Mouse (Mus musculus) midbrain, embryonic 10.5 days (tissue): ENCODE data around the gene Ap2b1. TPM values are rescaled to one million over a fixed set of nuclear protein-coding genes. Genes with fewer than 3 reads are reported as not detected.
"Not testable (repeated sequence)": the region's sequence is repeated elsewhere in the genome, so short reads cannot be mapped to it uniquely, and the experiment has no call there.

Experiments
- DNase-seq: peaks from one replicate; pipeline ENCODE4 v3.0.0-alpha.2; 2017; ENCODE audit warnings: low spot score
- H3K27ac ChIP-seq: fragments of 300-500 bp; sonication (generic); replicated peaks from 2 replicates; pipeline ENCODE4 v1.5.1; 2016; ENCODE audit warnings: mild to moderate bottlenecking
- H3K27me3 ChIP-seq: fragments of 300-500 bp; sonication (generic); 2 replicates; pipeline ENCODE4 v1.6.1; 2016; ENCODE audit warnings: low read depth, mild to moderate bottlenecking; ENCODE audit not compliant: poor library complexity, severe bottlenecking
- H3K36me3 ChIP-seq: fragments of 300-500 bp; sonication (generic); 2 replicates; pipeline ENCODE4 v1.6.1; 2016; ENCODE audit warnings: mild to moderate bottlenecking, moderate library complexity
- H3K4me1 ChIP-seq: fragments of 300-500 bp; sonication (generic); 2 replicates; pipeline ENCODE4 v1.6.1; 2016
- H3K4me3 ChIP-seq: fragments of 300-500 bp; sonication (generic); 2 replicates; pipeline ENCODE4 v1.5.1; 2016; ENCODE audit warnings: mild to moderate bottlenecking, moderate library complexity
- H3K9me3 ChIP-seq: fragments of 300-500 bp; sonication (generic); replicated peaks from 2 replicates; pipeline ENCODE4 v1.6.1; 2016; ENCODE audit warnings: mild to moderate bottlenecking
- WGBS: fragments of 180-500 bp; shearing (Covaris S2); methylation state at CpG from one replicate; pipeline ENCODE4 v1.1.7; 2016; 5-methylcytosine and 5-hydroxymethylcytosine counted together
- polyA plus RNA-seq: library from polyadenylated mRNA; unstranded; fragments of >200 nt; fragmentation: Nextera tagmentation; extraction: Ambion mirVana; gene quantifications from 2 replicates; pipeline ENCODE4 v1.2.1, GENCODE M21; 2016

Ap2b1 gene
- polyA plus RNA-seq, 1 experiment from 2014 or later, result 73.5 TPM

- peaks cover 32% of the 10 kb centered on the region for H3K4me1 ChIP-seq
- H3K4me3 ChIP-seq, result peak overlapping the region; percentile 80; the same call in 1 of the 2 replicates
- H3K36me3 ChIP-seq, result peaks cover 16% of the 10 kb centered on the region
- no peaks in the 10 kb centered on the region for H3K27me3 ChIP-seq
- WGBS, result 92% methylated on average over 2 of the region's 2 CpGs
- H3K9me3 ChIP-seq, result no peaks in the 10 kb centered on the region
- H3K27ac ChIP-seq, result no peak overlapping the region
- no peak for DNase-seq
These were observed 5.7 kb downstream of the Ap2b1 start for GRCm38 (mm10) chr11:83304485-83304884.

GRCm38 (mm10) chr11:83306700-83307253 is 8.0 kb downstream of the Ap2b1 start:
- Histone ChIP-seq H3K27ac (no peak overlapping the region), H3K4me1 (peaks cover 25% of the 10 kb centered on the region), H3K4me3 (no peak overlapping the region), H3K27me3 (no peaks in the 10 kb centered on the region), H3K9me3 (no peaks in the 10 kb centered on the region), H3K36me3 (peaks cover 30% of the 10 kb centered on the region)
- no peak for DNase-seq
- WGBS, result 79% methylated on average over 4 of the region's 4 CpGs

- H3K27ac ChIP-seq, result no peak overlapping the region
- H3K4me3 ChIP-seq, result no peak overlapping the region
- WGBS, result 84% methylated on average over 5 of the region's 5 CpGs
- H3K27me3 ChIP-seq, result no peaks in the 10 kb centered on the region
- H3K9me3 ChIP-seq, result no peaks in the 10 kb centered on the region
- DNase-seq, result no peak
- no peaks in the 10 kb centered on the region for H3K4me1 ChIP-seq
- H3K36me3 ChIP-seq, result peaks cover 76% of the 10 kb centered on the region
These were observed 13.6 kb downstream of the Ap2b1 start for GRCm38 (mm10) chr11:83312471-83312870.

GRCm38 (mm10) chr11:83319048-83319447 is 20.2 kb downstream of the Ap2b1 start:
- Histone ChIP-seq H3K4me1 (no peaks in the 10 kb centered on the region), H3K27ac (no peak overlapping the region), H3K27me3 (no peaks in the 10 kb centered on the region), H3K4me3 (no peak overlapping the region), H3K36me3 (peaks cover 96% of the 10 kb centered on the region), H3K9me3 (no peaks in the 10 kb centered on the region)
- WGBS, result 95% methylated on average over 4 of the region's 4 CpGs
- DNase-seq, result no peak

- H3K27me3 ChIP-seq, H3K9me3 ChIP-seq, H3K4me1 ChIP-seq, H3K27ac ChIP-seq, DNase-seq, H3K4me3 ChIP-seq: not testable (repeated sequence)
- peaks cover 84% of the 10 kb centered on the region for H3K36me3 ChIP-seq
- WGBS, result 87% methylated on average over 3 of the region's 3 CpGs
These were observed 27.9 kb downstream of the Ap2b1 start for GRCm38 (mm10) chr11:83326692-83327091.

GRCm38 (mm10) chr11:83327427-83327826 is 28.6 kb downstream of the Ap2b1 start:
- WGBS, result 63% methylated on average over 3 of the region's 3 CpGs
- Histone ChIP-seq H3K4me1 (no peaks in the 10 kb centered on the region), H3K9me3 (no peaks in the 10 kb centered on the region), H3K36me3 (peaks cover 82% of the 10 kb centered on the region), H3K4me3 (no peak overlapping the region), H3K27me3 (no peaks in the 10 kb centered on the region), H3K27ac (no peak overlapping the region)
- DNase-seq, result peak; percentile 28

- no peak overlapping the region for H3K27ac ChIP-seq
- H3K9me3 ChIP-seq, result no peaks in the 10 kb centered on the region
- DNase-seq, result no peak
- H3K36me3 ChIP-seq, result peaks cover 87% of the 10 kb centered on the region
- 92% methylated on average over 7 of the region's 7 CpGs for whole genome bisulfite sequencing
- H3K4me3 ChIP-seq, result no peak overlapping the region
- H3K4me1 ChIP-seq, result no peaks in the 10 kb centered on the region
- H3K27me3 ChIP-seq, result no peaks in the 10 kb centered on the region
These were observed 37.0 kb downstream of the Ap2b1 start for GRCm38 (mm10) chr11:83335826-83336225.

- 37% methylated on average over 2 of the region's 2 CpGs for WGBS
- Histone ChIP-seq H3K4me1 (no peaks in the 10 kb centered on the region), H3K27ac (no peak overlapping the region), H3K4me3 (no peak overlapping the region), H3K27me3 (no peaks in the 10 kb centered on the region), H3K9me3 (no peaks in the 10 kb centered on the region), H3K36me3 (peaks cover 95% of the 10 kb centered on the region)
- DNase-seq, result no peak
These were observed 40.9 kb downstream of the Ap2b1 start for GRCm38 (mm10) chr11:83339705-83340104.

- Histone ChIP-seq H3K4me1 (no peaks in the 10 kb centered on the region), H3K9me3 (no peaks in the 10 kb centered on the region), H3K4me3 (no peak overlapping the region), H3K27me3 (no peaks in the 10 kb centered on the region), H3K27ac (no peak overlapping the region), H3K36me3 (peaks cover 95% of the 10 kb centered on the region)
- no peak for DNase-seq
- 96% methylated on average over 3 of the region's 3 CpGs for WGBS
These were observed 43.0 kb downstream of the Ap2b1 start for GRCm38 (mm10) chr11:83341716-83342245.

GRCm38 (mm10) chr11:83355428-83355827 is 56.6 kb downstream of the Ap2b1 start:
- no peaks in the 10 kb centered on the region for H3K9me3 ChIP-seq
- no peak overlapping the region for H3K27ac ChIP-seq
- WGBS, result 88% methylated on average over 5 of the region's 5 CpGs
- no peak overlapping the region for H3K4me3 ChIP-seq
- H3K4me1 ChIP-seq, result no peaks in the 10 kb centered on the region
- H3K27me3 ChIP-seq, result no peaks in the 10 kb centered on the region
- DNase-seq, result no peak
- H3K36me3 ChIP-seq, result peaks cover 43% of the 10 kb centered on the region

- no peaks in the 10 kb centered on the region for H3K4me1 ChIP-seq
- no peak overlapping the region for H3K4me3 ChIP-seq
- DNase-seq, result no peak
- no peaks in the 10 kb centered on the region for H3K27me3 ChIP-seq
- no peak overlapping the region for H3K27ac ChIP-seq
- H3K9me3 ChIP-seq, result no peaks in the 10 kb centered on the region
- peaks cover 30% of the 10 kb centered on the region for H3K36me3 ChIP-seq
- 74% methylated on average over 3 of the region's 3 CpGs for WGBS
These were observed 58.6 kb downstream of the Ap2b1 start for GRCm38 (mm10) chr11:83357421-83357820.

GRCm38 (mm10) chr11:83364656-83365055 is 65.8 kb downstream of the Ap2b1 start:
- H3K27ac ChIP-seq, result no peak overlapping the region
- WGBS, result 96% methylated on average over 6 of the region's 6 CpGs
- H3K4me1 ChIP-seq, result no peaks in the 10 kb centered on the region
- no peaks in the 10 kb centered on the region for H3K27me3 ChIP-seq
- H3K4me3 ChIP-seq, result no peak overlapping the region
- DNase-seq, result no peak
- H3K36me3 ChIP-seq, result peaks cover 64% of the 10 kb centered on the region
- H3K9me3 ChIP-seq, result no peaks in the 10 kb centered on the region

- DNase-seq, result no peak
- Histone ChIP-seq H3K9me3 (no peaks in the 10 kb centered on the region), H3K4me3 (no peak overlapping the region), H3K36me3 (peaks cover 98% of the 10 kb centered on the region), H3K4me1 (no peaks in the 10 kb centered on the region), H3K27ac (no peak overlapping the region), H3K27me3 (no peaks in the 10 kb centered on the region)
- WGBS, result 92% methylated on average over 4 of the region's 4 CpGs
These were observed 72.4 kb downstream of the Ap2b1 start for GRCm38 (mm10) chr11:83371267-83371666.
